Mouse (Mus musculus) midbrain, embryonic 11.5 days (tissue): Measurements from ENCODE around the gene Rabif. TPM values are rescaled to one million over a fixed set of nuclear protein-coding genes. Genes with fewer than 3 reads are reported as not detected.
"Not testable (repeated sequence)": the region's sequence is repeated elsewhere in the genome, so short reads cannot be mapped to it uniquely, and the experiment has no call there.

Source experiments
- ATAC-seq: fragments of 200-750 bp; cut with Nextera tagmentation; 2 replicates; pipeline ENCODE4 v1.8.0; 2017; ENCODE audit warnings: moderate TSS enrichment, moderate library complexity; ENCODE audit not compliant: low FRiP score
- DNase-seq: peaks from one replicate; pipeline ENCODE4 v3.0.0; 2015; ENCODE audit warnings: low spot score; ENCODE audit errors: missing footprints
- H3K27ac ChIP-seq: fragments of 300-500 bp; sonication (generic); 2 replicates; pipeline ENCODE4 v1.5.1; 2014; ENCODE audit warnings: low read depth, low read length
- H3K27me3 ChIP-seq: fragments of 300-500 bp; sonication (generic); 2 replicates; pipeline ENCODE4 v1.6.1; 2014; ENCODE audit warnings: mild to moderate bottlenecking, low read length, moderate library complexity, mixed read lengths; ENCODE audit not compliant: control insufficient read depth, insufficient read depth
- H3K36me3 ChIP-seq: fragments of 300-500 bp; sonication (generic); 2 replicates; pipeline ENCODE4 v1.6.1; 2014; ENCODE audit warnings: mild to moderate bottlenecking, low read length, moderate library complexity, mixed read lengths; ENCODE audit not compliant: control insufficient read depth, insufficient read depth
- H3K4me1 ChIP-seq: fragments of 300-500 bp; sonication (generic); 2 replicates; pipeline ENCODE4 v1.6.1; 2014; ENCODE audit warnings: low read length; ENCODE audit not compliant: control insufficient read depth, insufficient read depth
- H3K4me2 ChIP-seq: fragments of 300-500 bp; sonication (generic); 2 replicates; pipeline ENCODE4 v1.6.1; 2014; ENCODE audit warnings: mild to moderate bottlenecking, moderate library complexity
- H3K4me3 ChIP-seq: fragments of 300-500 bp; sonication (generic); 2 replicates; pipeline ENCODE4 v1.5.1; 2014; ENCODE audit warnings: low read depth, low read length
- H3K9ac ChIP-seq: fragments of 300-500 bp; sonication (generic); 2 replicates; pipeline ENCODE4 v1.6.1; 2014; ENCODE audit warnings: low read length
- H3K9me3 ChIP-seq: fragments of 300-500 bp; sonication (generic); 2 replicates; pipeline ENCODE4 v1.6.1; 2016; ENCODE audit warnings: low read length; ENCODE audit not compliant: control insufficient read depth
- WGBS: fragments of 180-500 bp; shearing (Covaris S2); extraction: QIAGEN DNeasy Blood & Tissue Kit; methylation state at CpG from one replicate; pipeline ENCODE4 v1.1.7; 2014; 5-methylcytosine and 5-hydroxymethylcytosine counted together
- polyA plus RNA-seq: library from polyadenylated mRNA; unstranded; fragments of >200 nt; fragmentation: Nextera tagmentation; extraction: Ambion mirVana; gene quantifications from 2 replicates; pipeline ENCODE4 v1.2.1, GENCODE M21; 2014

The Rabif gene
- polyA plus RNA-seq, 1 experiment from 2014 or later: 48.1 TPM

DNA sequence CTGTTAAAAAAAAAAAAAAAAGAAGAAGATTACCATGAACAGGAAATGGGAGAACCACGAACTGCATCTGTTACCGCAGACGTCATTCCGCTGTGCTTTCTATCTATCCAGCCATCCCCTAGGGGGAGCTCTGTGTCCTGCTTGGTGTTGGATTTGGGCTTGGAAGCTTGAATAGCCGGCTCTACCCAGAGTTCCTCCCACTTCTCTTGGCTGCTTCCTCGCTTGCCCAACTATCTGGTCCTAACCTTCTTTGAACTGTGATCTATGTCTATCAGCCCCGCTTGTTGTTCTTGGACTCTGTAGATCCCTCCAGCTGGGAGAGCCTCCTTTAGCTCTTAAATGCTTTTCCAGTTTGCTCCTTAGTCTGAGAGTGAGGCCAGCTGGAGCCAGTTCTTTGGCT lies 24.2 kb downstream of the Rabif start:
- Histone ChIP-seq H3K9ac (no peak overlapping the region), H3K27me3 (peaks cover 2% of the 10 kb centered on the region; the same call in 1 of the 2 replicates), H3K4me3 (no peak overlapping the region), H3K36me3 (no peaks in the 10 kb centered on the region), H3K27ac (no peak overlapping the region), H3K4me2 (no peak overlapping the region), H3K9me3 (no peaks in the 10 kb centered on the region), H3K4me1 (peaks cover 6% of the 10 kb centered on the region)
- ATAC-seq (peak; percentile 48; the same call in 1 of the 2 replicates), DNase-seq (peak; percentile 85)
- 18% methylated on average over 7 of the region's 7 CpGs for WGBS

DNA sequence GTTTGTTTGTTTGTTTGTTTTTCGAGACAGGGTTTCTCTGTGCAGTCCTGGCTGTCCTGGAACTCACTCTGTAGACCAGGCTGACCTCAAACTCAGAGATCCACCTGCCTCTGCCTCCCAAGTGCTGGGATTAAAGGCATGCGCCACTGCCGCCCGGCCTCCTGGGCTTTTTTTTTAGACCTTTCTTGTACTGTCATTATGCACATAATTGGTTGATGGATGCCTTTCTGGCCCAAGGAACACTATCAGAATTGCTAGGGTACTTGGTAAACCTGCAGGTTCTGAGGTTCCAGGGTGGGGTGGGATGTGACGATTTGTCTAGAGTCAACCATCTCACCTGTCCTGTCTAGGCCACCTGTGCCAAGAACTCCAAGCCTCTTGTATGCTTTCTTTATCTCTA lies 24.8 kb downstream of the Rabif start:
- not testable (repeated sequence) for H3K4me1 ChIP-seq, H3K27ac ChIP-seq, H3K9me3 ChIP-seq, H3K4me3 ChIP-seq, H3K9ac ChIP-seq, DNase-seq, ATAC-seq, H3K36me3 ChIP-seq, H3K4me2 ChIP-seq, H3K27me3 ChIP-seq
- WGBS: 92% methylated on average over 5 of the region's 5 CpGs

DNA sequence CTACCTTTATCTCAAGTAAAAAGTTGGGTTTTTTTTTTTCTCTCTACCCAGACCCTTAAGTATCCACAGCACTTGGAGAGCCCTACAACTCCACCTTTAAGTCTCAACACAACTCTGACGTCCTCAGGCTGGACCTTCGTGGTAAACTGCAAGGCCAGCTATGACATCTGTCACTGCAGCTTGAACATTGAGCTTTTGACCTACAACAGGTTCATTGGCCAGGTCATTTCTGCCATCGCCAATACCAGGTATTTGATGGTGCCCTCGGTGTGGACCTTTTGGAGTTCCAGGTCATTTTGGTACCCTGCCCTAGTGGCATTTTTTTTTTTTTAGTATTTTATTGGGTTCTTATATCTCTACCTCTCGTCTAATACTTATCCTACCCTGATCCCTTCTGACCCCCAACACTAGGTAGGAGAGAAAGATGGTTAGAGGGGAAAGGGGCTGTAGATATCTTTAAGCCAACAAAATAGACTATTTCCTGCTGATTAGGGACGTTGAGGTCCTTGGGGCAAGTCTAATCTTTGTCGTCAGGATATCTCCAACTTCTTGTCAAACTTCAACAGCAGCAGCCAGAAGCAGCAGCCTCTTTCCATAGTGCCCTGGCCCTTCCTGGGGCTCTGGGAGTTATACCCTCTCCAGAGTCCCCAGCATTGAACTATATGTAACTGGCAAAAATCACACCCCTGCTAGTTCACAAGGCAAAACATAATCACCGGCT lies 25.7 kb downstream of the Rabif start:
- no peaks in the 10 kb centered on the region for H3K9me3 ChIP-seq
- H3K27ac ChIP-seq: no peak overlapping the region
- no peak for DNase-seq
- WGBS: 90% methylated on average over 8 of the region's 8 CpGs
- ATAC-seq: no peak
- no peaks in the 10 kb centered on the region for H3K27me3 ChIP-seq
- H3K36me3 ChIP-seq: no peaks in the 10 kb centered on the region
- H3K4me2 ChIP-seq: no peak overlapping the region
- no peak overlapping the region for H3K9ac ChIP-seq
- H3K4me3 ChIP-seq: no peak overlapping the region
- H3K4me1 ChIP-seq: peaks cover 6% of the 10 kb centered on the region

DNA sequence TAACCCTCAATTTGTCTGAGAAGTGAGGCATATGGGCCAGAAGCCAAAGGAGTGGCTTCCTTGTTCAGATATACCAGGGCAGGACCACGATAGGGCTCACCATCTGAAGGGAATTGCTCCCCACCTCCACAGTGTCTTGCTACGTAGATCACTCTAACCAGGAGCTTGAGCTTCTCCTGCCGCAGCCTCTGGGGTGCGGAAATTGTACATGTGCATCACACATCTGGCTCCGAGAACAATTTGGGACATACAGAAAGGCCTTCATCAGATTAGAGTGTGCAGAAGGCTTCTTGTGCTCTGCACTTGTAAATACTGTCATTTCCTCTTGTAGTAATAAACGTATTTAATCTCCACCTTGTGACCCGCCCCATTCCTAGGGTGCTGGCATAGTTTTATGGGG lies 26.7 kb downstream of the Rabif start:
- Histone ChIP-seq H3K4me1 (peaks cover 6% of the 10 kb centered on the region), H3K4me2 (no peak overlapping the region), H3K36me3 (no peaks in the 10 kb centered on the region), H3K27ac (no peak overlapping the region), H3K4me3 (no peak overlapping the region), H3K27me3 (no peaks in the 10 kb centered on the region), H3K9me3 (no peaks in the 10 kb centered on the region), H3K9ac (no peak overlapping the region)
- 85% methylated on average over 7 of the region's 7 CpGs for WGBS
- no peak for ATAC-seq
- DNase-seq: no peak

GRCm38 (mm10) chr1:134522325-134522724 lies 27.9 kb downstream of the Rabif start:
- 67% methylated on average over 2 of the region's 2 CpGs for WGBS
- Histone ChIP-seq H3K27ac (no peak overlapping the region), H3K36me3 (no peaks in the 10 kb centered on the region)

DNA sequence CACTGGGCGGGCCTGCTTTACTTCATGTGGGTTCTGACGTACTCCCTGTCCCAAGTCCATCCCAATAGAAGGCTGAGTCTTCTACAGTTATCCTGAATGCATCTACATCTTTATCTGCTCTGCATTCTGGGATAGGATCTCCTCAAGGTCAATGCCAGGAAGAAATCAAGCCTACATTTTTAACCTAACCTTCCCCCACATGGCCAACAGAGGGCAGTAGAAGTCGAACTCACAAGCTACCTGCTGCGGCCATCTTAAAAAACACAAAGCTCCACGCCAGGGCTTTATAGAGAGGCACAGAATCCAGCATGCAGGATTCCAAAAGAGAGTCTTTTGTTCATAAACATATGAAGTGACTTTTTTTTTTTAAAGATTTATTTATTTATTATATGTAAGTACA lies 30.0 kb downstream of the Rabif start:
- no peak for DNase-seq

More at GRCm38 (mm10) chr1:134522325-134522724, 27.9 kb downstream of the Rabif start:
- Histone ChIP-seq H3K4me1 (no peaks in the 10 kb centered on the region), H3K9ac (no peak overlapping the region), H3K4me3 (no peak overlapping the region), H3K27me3 (no peaks in the 10 kb centered on the region), H3K9me3 (no peaks in the 10 kb centered on the region), H3K4me2 (no peak overlapping the region)
- DNase-seq (no peak), ATAC-seq (no peak)

DNA sequence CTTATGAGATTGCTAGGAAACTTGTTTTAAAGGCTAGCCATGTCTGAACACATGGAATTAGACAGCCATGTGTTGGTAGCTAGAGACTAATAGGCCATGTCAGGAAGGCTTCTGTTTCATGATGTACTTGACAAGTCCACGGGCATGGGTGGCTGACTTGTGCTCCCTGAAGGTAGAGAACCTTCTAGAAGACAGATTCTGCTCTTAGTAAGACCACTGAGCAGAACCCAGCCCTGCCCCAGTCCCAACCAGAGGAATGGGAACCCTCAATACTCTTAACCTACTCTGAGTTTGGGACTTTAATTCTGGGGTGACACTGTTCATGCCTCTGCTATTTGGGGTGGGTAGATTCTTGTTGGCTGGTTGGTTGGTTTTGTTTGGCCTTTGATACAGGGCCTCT lies 30.6 kb downstream of the Rabif start:
- H3K4me3 ChIP-seq: no peak overlapping the region
- no peak overlapping the region for H3K4me2 ChIP-seq
- DNase-seq (no peak), ATAC-seq (no peak)
- H3K36me3 ChIP-seq: no peaks in the 10 kb centered on the region
- H3K9ac ChIP-seq: no peak overlapping the region
- 92% methylated on average over 1 of the region's 1 CpGs for WGBS
- no peaks in the 10 kb centered on the region for H3K4me1 ChIP-seq
- no peaks in the 10 kb centered on the region for H3K9me3 ChIP-seq
- H3K27me3 ChIP-seq: no peaks in the 10 kb centered on the region
- no peak overlapping the region for H3K27ac ChIP-seq

More for the DNA sequence above, 30.0 kb downstream of the Rabif start:
- no peak for ATAC-seq
- H3K27ac ChIP-seq: no peak overlapping the region
- H3K36me3 ChIP-seq: no peaks in the 10 kb centered on the region
- H3K9me3 ChIP-seq: no peaks in the 10 kb centered on the region
- H3K27me3 ChIP-seq: no peaks in the 10 kb centered on the region
- no peak overlapping the region for H3K4me3 ChIP-seq
- 71% methylated on average over 5 of the region's 5 CpGs for WGBS
- H3K4me2 ChIP-seq: no peak overlapping the region
- H3K4me1 ChIP-seq: no peaks in the 10 kb centered on the region
- H3K9ac ChIP-seq: no peak overlapping the region

DNA sequence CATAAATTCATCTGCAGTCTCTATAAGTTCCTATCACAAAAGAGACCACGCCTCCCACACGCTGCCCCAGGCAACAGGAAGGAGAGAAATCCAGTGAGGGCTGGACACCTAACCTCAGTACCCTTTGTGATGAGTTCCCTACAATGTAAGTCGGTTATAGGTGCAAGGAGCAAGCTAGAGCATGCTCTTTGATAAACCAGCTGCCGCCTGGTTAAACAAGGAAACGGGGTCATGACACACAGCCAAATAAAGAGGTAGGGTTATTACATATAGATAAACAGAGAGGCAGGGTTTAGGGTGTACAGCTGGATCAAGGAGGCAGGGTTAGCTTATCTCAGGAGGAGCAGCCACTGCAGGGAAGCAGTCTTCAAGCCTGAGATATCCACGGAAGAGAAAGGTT lies 32.3 kb downstream of the Rabif start:
- DNase-seq: no peak
- Histone ChIP-seq H3K9ac (no peak overlapping the region), H3K27me3 (no peaks in the 10 kb centered on the region), H3K4me2 (no peak overlapping the region), H3K27ac (no peak overlapping the region), H3K9me3 (no peaks in the 10 kb centered on the region), H3K36me3 (no peaks in the 10 kb centered on the region), H3K4me1 (no peaks in the 10 kb centered on the region), H3K4me3 (no peak overlapping the region)
- ATAC-seq: no peak
- 79% methylated on average over 6 of the region's 6 CpGs for WGBS

GRCm38 (mm10) chr1:134530618-134531017 lies 36.2 kb downstream of the Rabif start:
- Histone ChIP-seq H3K9me3 (no peaks in the 10 kb centered on the region), H3K36me3 (no peaks in the 10 kb centered on the region), H3K27ac (no peak overlapping the region), H3K27me3 (no peaks in the 10 kb centered on the region), H3K4me3 (no peak overlapping the region), H3K4me1 (no peaks in the 10 kb centered on the region), H3K4me2 (no peak overlapping the region), H3K9ac (no peak overlapping the region)
- WGBS: 88% methylated on average over 6 of the region's 6 CpGs
- ATAC-seq (no peak), DNase-seq (no peak)
